Mouse (Mus musculus) brown adipose tissue, adult 24 weeks (tissue): ENCODE data around the gene Thra. TPM values are rescaled to one million over a fixed set of nuclear protein-coding genes. Genes with fewer than 3 reads are reported as not detected.

ENCODE experiments used
- H3K27ac ChIP-seq: fragments of 200-500 bp; replicated peaks from 2 replicates; pipeline ENCODE4 v1.5.1; 2012; ENCODE audit warnings: low read depth, mild to moderate bottlenecking, low read length
- H3K4me1 ChIP-seq: fragments of 200-500 bp; 2 replicates; pipeline ENCODE4 v1.6.1; 2012; ENCODE audit warnings: low read length, mixed read lengths; ENCODE audit not compliant: control insufficient read depth, insufficient read depth, insufficient read length
- H3K4me3 ChIP-seq: fragments of 200-500 bp; 2 replicates; pipeline ENCODE4 v1.5.1; 2012; ENCODE audit warnings: low read depth, mild to moderate bottlenecking, low read length, moderate library complexity; ENCODE audit not compliant: insufficient read depth
- polyA plus RNA-seq: library from polyadenylated mRNA; stranded (reverse); fragments of >200 nt; gene quantifications from 2 replicates; pipeline ENCODE4 v1.2.4, GENCODE M21; 2012; ENCODE audit not compliant: missing spikeins, insufficient read depth, insufficient read length

Thra gene
- 64.4 and 82.3 TPM in 2 replicates for polyA plus RNA-seq

GRCm38 (mm10) chr11:98740393-98741050 is at the start of gene Thra:
Gene Thra, plus strand, starts transcription at chr11:98740638.
- peaks cover 20% of the 10 kb centered on the region for H3K4me1 ChIP-seq
- peak within 1 kb of the TSS; percentile 59 for H3K27ac ChIP-seq
- peak within 1 kb of the TSS; percentile 65 for H3K4me3 ChIP-seq

- Histone ChIP-seq H3K4me3 (no peak overlapping the region), H3K4me1 (no peaks in the 10 kb centered on the region), H3K27ac (no peak overlapping the region)
Measured at GRCm38 (mm10) chr11:98693201-98693600, 47.2 kb upstream of the Thra start.

GRCm38 (mm10) chr11:98693746-98694145 is 46.7 kb upstream of the Thra start:
- Histone ChIP-seq H3K4me3 (no peak overlapping the region), H3K27ac (no peak overlapping the region), H3K4me1 (no peaks in the 10 kb centered on the region)

- H3K27ac ChIP-seq: no peak overlapping the region
- H3K4me1 ChIP-seq: no peaks in the 10 kb centered on the region
- H3K4me3 ChIP-seq: no peak overlapping the region
Measured at GRCm38 (mm10) chr11:98694301-98694700, 46.1 kb upstream of the Thra start.

GRCm38 (mm10) chr11:98695408-98695807 is 45.0 kb upstream of the Thra start:
- Histone ChIP-seq H3K4me3 (no peak overlapping the region), H3K4me1 (no peaks in the 10 kb centered on the region), H3K27ac (no peak overlapping the region)

- Histone ChIP-seq H3K27ac (no peak overlapping the region), H3K4me1 (no peaks in the 10 kb centered on the region), H3K4me3 (no peak overlapping the region)
Measured at GRCm38 (mm10) chr11:98696454-98697216, 43.8 kb upstream of the Thra start.

GRCm38 (mm10) chr11:98697225-98697624 is 43.2 kb upstream of the Thra start:
- no peak overlapping the region for H3K4me3 ChIP-seq
- H3K4me1 ChIP-seq: no peaks in the 10 kb centered on the region
- no peak overlapping the region for H3K27ac ChIP-seq

- H3K4me1 ChIP-seq: no peaks in the 10 kb centered on the region
- no peak overlapping the region for H3K27ac ChIP-seq
- H3K4me3 ChIP-seq: no peak overlapping the region
Measured at GRCm38 (mm10) chr11:98698849-98699640, 41.4 kb upstream of the Thra start.

GRCm38 (mm10) chr11:98699911-98700310 is 40.5 kb upstream of the Thra start:
- Histone ChIP-seq H3K27ac (no peak overlapping the region), H3K4me1 (no peaks in the 10 kb centered on the region), H3K4me3 (no peak overlapping the region)

- Histone ChIP-seq H3K27ac (no peak within 1 kb of the TSS), H3K4me1 (no peaks in the 10 kb centered on the region), H3K4me3 (no peak within 1 kb of the TSS)
Measured at GRCm38 (mm10) chr11:98701213-98701670, 39.2 kb upstream of the Thra start, which contains the start of gene Csf3. Gene Csf3, plus strand, starts transcription at chr11:98701263.

- H3K27ac ChIP-seq: no peak overlapping the region
- H3K4me1 ChIP-seq: no peaks in the 10 kb centered on the region
- H3K4me3 ChIP-seq: no peak overlapping the region
Measured at GRCm38 (mm10) chr11:98702323-98702722, 38.1 kb upstream of the Thra start.

- Histone ChIP-seq H3K4me1 (peaks cover 14% of the 10 kb centered on the region), H3K4me3 (no peak overlapping the region), H3K27ac (no peak overlapping the region)
Measured at GRCm38 (mm10) chr11:98705021-98705420, 35.4 kb upstream of the Thra start.

GRCm38 (mm10) chr11:98707401-98708281 is 32.8 kb upstream of the Thra start:
- Histone ChIP-seq H3K4me1 (peaks cover 18% of the 10 kb centered on the region), H3K4me3 (no peak overlapping the region), H3K27ac (peak overlapping the region; percentile 51; the same call in 1 of the 2 replicates)

GRCm38 (mm10) chr11:98708282-98708956 is 32.0 kb upstream of the Thra start:
- Histone ChIP-seq H3K4me3 (no peak overlapping the region), H3K4me1 (peaks cover 18% of the 10 kb centered on the region), H3K27ac (peak overlapping the region; percentile 51; the same call in 1 of the 2 replicates)
